Mouse (Mus musculus) embryonic facial prominence, embryonic 13.5 days (tissue): ENCODE measurements around the gene Igfals. TPM values are rescaled to one million over a fixed set of nuclear protein-coding genes. Genes with fewer than 3 reads are reported as not detected.

ENCODE experiments used
- ATAC-seq: fragments of 200-750 bp; cut with Nextera tagmentation; 2 replicates; pipeline ENCODE4 v1.8.0; 2017; ENCODE audit warnings: low read depth; ENCODE audit not compliant: insufficient number of reproducible peaks, insufficient read depth, low FRiP score, low TSS enrichment
- H3K27ac ChIP-seq: fragments of 300-500 bp; sonication (generic); 2 replicates; pipeline ENCODE4 v1.5.1; 2015; ENCODE audit warnings: moderate library complexity, mild to moderate bottlenecking, inconsistent platforms
- H3K27me3 ChIP-seq: fragments of 300-500 bp; sonication (generic); 2 replicates; pipeline ENCODE4 v1.6.1; 2015; ENCODE audit warnings: mild to moderate bottlenecking, inconsistent platforms
- H3K36me3 ChIP-seq: fragments of 300-500 bp; sonication (generic); 2 replicates; pipeline ENCODE4 v1.6.1; 2015; ENCODE audit warnings: mild to moderate bottlenecking, inconsistent platforms
- H3K4me1 ChIP-seq: fragments of 300-500 bp; sonication (generic); 2 replicates; pipeline ENCODE4 v1.6.1; 2015; ENCODE audit warnings: inconsistent platforms
- H3K4me2 ChIP-seq: fragments of 300-500 bp; sonication (generic); 2 replicates; pipeline ENCODE4 v1.6.1; 2015; ENCODE audit warnings: moderate library complexity, mild to moderate bottlenecking, inconsistent platforms
- H3K4me3 ChIP-seq: fragments of 300-500 bp; sonication (generic); 2 replicates; pipeline ENCODE4 v1.5.1; 2015; ENCODE audit warnings: mild to moderate bottlenecking, inconsistent platforms
- H3K9ac ChIP-seq: fragments of 300-500 bp; sonication (generic); 2 replicates; pipeline ENCODE4 v1.6.1; 2015; ENCODE audit warnings: mild to moderate bottlenecking, inconsistent platforms
- H3K9me3 ChIP-seq: fragments of 300-500 bp; sonication (generic); 2 replicates; pipeline ENCODE4 v1.6.1; 2016; ENCODE audit warnings: inconsistent platforms
- WGBS: fragments of 180-500 bp; shearing (Covaris S2); methylation state at CpG from one replicate; pipeline ENCODE4 v1.1.7; 2015; ENCODE audit warnings: mixed read lengths; 5-methylcytosine and 5-hydroxymethylcytosine counted together
- polyA plus RNA-seq: library from polyadenylated mRNA; unstranded; fragments of >200 nt; fragmentation: Nextera tagmentation; extraction: Ambion mirVana; gene quantifications from 2 replicates; pipeline ENCODE4 v1.2.1, GENCODE M21; 2015

Gene Igfals
- polyA plus RNA-seq, 1 experiment from 2014 or later: 0.42 TPM

DNA sequence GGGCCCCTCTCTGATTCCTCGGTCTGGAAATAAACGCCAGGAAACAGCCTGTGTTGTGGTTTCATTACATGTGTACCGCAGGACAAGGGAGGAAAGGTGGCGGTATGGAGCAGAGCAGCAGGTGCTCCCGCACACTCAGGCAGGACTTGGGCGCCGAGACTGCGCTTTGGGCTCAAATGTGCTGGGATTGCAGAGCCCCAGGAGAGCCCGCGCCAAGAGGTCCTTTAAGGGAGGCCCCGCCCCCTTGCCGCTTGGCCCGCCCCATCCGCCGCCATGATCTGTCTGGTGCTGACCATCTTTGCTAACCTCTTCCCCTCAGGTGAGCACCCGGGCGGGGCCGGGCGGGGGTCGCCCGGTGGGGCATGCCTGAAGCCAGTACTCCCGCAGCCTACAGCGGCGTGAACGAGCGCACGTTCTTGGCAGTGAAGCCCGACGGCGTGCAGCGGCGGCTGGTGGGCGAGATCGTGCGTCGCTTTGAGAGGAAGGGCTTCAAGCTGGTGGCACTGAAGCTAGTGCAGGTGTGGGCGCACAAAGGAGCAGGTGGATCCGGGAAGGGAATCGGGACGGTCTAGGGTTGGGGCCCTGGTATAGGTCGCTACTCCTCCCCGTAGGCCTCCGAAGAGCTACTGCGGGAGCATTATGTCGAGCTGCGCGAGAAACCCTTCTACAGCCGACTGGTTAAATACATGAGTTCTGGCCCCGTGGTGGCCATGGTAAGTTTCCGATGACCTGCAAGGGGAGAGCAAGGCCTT lies 30.6 kb downstream of the Igfals start, which contains the start of gene Nme3:
Gene Nme3 (plus strand): TSS at position 260 of the 752 bp plus-strand sequence.
- Histone ChIP-seq H3K9me3 (no peaks in the 10 kb centered on the region), H3K36me3 (peaks cover 64% of the 10 kb centered on the region), H3K4me1 (peaks cover 40% of the 10 kb centered on the region), H3K27me3 (no peaks in the 10 kb centered on the region), H3K27ac (peak within 1 kb of the TSS; percentile 86), H3K4me3 (peak within 1 kb of the TSS; percentile 89), H3K4me2 (peak within 1 kb of the TSS; percentile 98), H3K9ac (peak within 1 kb of the TSS; percentile 96)
- WGBS: under 1% methylated on average over 50 of the region's 50 CpGs
- peak; percentile 67 for ATAC-seq

DNA sequence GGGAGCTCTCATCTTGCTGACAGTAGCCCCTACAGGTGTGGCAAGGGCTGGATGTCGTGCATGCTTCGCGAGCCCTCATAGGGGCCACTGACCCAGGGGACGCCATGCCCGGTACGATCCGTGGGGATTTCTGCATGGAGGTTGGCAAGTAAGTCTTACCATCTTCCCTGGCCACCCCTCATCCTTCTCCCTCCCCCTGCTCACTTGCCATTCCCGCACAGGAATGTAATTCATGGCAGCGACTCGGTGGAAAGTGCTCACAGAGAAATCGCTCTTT lies 31.1 kb downstream of the Igfals start:
- Histone ChIP-seq H3K4me2 (peak overlapping the region; percentile 98), H3K4me3 (peak overlapping the region; percentile 89), H3K9ac (peak overlapping the region; percentile 96), H3K27me3 (no peaks in the 10 kb centered on the region), H3K36me3 (peaks cover 64% of the 10 kb centered on the region), H3K4me1 (peaks cover 40% of the 10 kb centered on the region), H3K27ac (peak overlapping the region; percentile 86; the same call in 1 of the 2 replicates), H3K9me3 (no peaks in the 10 kb centered on the region)
- ATAC-seq: no peak
- 34% methylated on average over 11 of the region's 11 CpGs for WGBS

DNA sequence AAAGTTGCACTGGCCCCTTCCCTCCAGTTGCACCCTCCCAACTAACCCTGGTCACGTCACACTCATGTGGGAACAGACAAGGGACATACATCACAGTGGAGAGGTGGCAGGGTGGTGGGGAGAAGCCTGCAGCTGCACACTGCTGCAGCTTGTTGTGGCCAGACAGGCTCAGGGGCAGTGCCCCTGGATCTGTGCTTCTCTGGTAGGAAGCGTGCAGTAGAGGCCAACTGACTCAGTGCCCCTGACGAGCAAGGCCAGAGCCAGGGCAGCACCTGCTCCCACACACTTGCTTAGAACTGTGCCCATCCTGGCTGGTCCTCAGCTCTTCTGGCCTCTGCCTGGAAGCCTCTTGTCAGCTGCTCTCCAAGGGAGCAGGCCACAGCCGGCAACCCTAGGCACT lies 31.8 kb downstream of the Igfals start:
- Histone ChIP-seq H3K4me1 (peaks cover 40% of the 10 kb centered on the region), H3K4me3 (peak overlapping the region; percentile 8), H3K27ac (no peak overlapping the region), H3K9ac (peak overlapping the region; percentile 96; the same call in 1 of the 2 replicates), H3K27me3 (no peaks in the 10 kb centered on the region), H3K4me2 (peak overlapping the region; percentile 98), H3K9me3 (no peaks in the 10 kb centered on the region), H3K36me3 (peaks cover 64% of the 10 kb centered on the region)
- 75% methylated on average over 4 of the region's 4 CpGs for WGBS
- ATAC-seq: no peak

DNA sequence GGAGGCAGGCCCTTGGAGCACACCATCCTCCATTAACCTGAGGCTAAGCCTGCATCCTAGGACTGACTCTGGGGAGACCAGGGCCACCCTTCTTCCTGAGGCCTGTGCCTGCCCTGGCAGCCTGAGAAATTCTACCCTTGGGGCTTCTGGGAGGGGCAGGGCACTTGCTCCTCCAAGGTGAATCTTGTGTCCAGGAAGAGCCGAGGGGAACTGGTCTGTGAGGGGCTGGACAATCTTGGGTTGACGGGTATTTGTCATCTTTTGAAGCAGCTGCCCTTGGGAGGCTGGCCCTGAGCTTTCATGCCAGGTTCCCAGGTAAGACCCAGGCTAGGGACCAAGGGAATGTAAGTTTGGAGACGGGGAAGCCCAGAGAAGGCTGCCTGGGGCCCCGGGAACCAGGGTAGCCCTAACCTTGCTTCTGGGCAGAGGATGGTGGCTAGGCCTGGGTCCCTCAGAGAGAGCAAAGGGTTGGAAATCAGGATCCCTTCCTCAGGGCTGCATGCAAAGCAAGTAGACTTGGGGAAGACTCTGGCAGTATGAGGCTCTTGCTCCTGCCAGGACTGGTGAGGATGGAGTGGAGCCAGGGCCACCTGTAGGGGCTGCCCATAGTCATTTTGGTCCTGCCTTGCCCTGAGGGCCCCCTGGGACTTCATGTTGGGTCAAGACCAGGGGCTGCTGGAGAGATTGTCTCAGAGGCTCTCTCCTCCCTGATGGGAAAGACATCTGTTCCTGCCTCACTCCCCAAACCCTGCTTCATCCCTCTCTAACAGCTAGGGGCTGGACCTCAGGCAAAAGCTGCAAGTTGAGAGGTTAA lies 32.5 kb downstream of the Igfals start:
- 71% methylated on average over 4 of the region's 4 CpGs for WGBS
- Histone ChIP-seq H3K27me3 (no peaks in the 10 kb centered on the region), H3K9ac (peak overlapping the region; percentile 96; the same call in 1 of the 2 replicates), H3K4me2 (no peak overlapping the region), H3K9me3 (no peaks in the 10 kb centered on the region), H3K36me3 (peaks cover 64% of the 10 kb centered on the region), H3K4me1 (peaks cover 39% of the 10 kb centered on the region), H3K27ac (no peak overlapping the region), H3K4me3 (peak overlapping the region; percentile 8)
- ATAC-seq: no peak

DNA sequence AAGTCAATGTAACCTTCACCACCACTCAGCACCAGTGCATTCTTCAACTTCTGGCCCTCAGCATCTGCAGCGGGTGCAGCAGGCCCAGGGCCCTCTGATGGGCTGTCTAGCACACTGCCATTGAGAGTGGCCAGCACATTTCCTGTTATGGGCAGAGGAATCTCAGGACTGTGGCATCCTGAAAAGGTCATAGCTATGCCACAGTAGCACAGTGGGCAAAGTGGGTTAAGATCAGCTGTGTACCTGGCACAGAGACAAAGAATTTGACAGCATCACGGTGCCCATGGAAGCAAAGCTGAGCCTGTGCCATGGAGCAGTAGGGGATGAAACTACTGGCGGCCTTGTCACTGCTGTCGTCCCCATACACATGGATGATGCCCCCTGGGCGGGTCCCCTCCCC lies 33.4 kb downstream of the Igfals start:
- Histone ChIP-seq H3K9me3 (no peaks in the 10 kb centered on the region), H3K27me3 (no peaks in the 10 kb centered on the region), H3K4me1 (peaks cover 30% of the 10 kb centered on the region), H3K27ac (no peak overlapping the region), H3K36me3 (peaks cover 68% of the 10 kb centered on the region), H3K9ac (no peak overlapping the region), H3K4me2 (no peak overlapping the region), H3K4me3 (no peak overlapping the region)
- WGBS: 80% methylated on average over 5 of the region's 5 CpGs
- ATAC-seq: no peak

DNA sequence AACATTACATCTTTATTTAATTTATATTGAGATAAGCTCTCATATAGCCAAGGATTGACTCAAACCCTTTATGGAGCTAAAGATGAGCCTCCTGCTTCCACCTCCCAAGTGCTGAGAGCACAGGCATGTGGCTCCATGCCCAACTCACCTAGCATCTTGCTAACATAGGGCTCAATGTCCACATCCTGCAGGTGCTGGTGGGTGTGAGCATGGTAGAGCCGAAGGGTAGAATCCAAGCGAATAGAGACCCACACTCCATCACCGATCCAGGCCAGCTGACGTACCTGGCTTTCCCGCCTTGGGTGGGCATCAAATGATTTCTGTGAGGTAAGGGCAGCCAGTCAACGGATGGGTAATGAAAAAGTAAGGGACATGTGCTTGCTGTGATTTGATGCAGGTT lies 34.2 kb downstream of the Igfals start:
- H3K36me3 ChIP-seq: peaks cover 77% of the 10 kb centered on the region

DNA sequence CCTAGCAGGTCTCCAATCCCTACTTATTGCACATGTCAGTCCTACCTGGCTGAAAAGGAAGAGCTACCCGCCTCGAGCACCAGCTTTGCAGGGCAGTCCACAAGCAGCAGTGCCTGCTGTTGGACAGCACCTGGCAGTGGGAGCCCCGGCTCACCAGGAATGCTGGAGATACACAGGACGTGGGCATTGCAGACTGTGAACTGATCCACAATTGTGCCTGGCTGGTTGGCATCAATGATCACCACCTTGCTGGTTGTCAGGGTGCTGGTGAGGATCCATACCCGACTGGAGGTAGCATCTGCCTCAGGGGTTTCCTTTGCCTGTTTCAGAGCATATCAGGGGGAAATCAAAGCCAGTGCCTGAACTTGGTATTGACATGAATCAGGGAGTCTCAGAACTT lies 36.3 kb downstream of the Igfals start:
- no peaks in the 10 kb centered on the region for H3K27me3 ChIP-seq
- ATAC-seq: no peak
- no peaks in the 10 kb centered on the region for H3K9me3 ChIP-seq
- no peak overlapping the region for H3K4me3 ChIP-seq
- H3K4me1 ChIP-seq: peaks cover 11% of the 10 kb centered on the region
- no peak overlapping the region for H3K9ac ChIP-seq
- H3K36me3 ChIP-seq: peaks cover 98% of the 10 kb centered on the region
- WGBS: 92% methylated on average over 5 of the region's 5 CpGs
- H3K27ac ChIP-seq: no peak overlapping the region
- H3K4me2 ChIP-seq: no peak overlapping the region

More for the DNA sequence above, 34.2 kb downstream of the Igfals start:
- no peaks in the 10 kb centered on the region for H3K27me3 ChIP-seq
- no peak overlapping the region for H3K4me3 ChIP-seq
- H3K9ac ChIP-seq: no peak overlapping the region
- no peak for ATAC-seq
- H3K9me3 ChIP-seq: no peaks in the 10 kb centered on the region
- 90% methylated on average over 6 of the region's 6 CpGs for WGBS
- H3K4me1 ChIP-seq: peaks cover 26% of the 10 kb centered on the region
- H3K27ac ChIP-seq: no peak overlapping the region
- H3K4me2 ChIP-seq: no peak overlapping the region

DNA sequence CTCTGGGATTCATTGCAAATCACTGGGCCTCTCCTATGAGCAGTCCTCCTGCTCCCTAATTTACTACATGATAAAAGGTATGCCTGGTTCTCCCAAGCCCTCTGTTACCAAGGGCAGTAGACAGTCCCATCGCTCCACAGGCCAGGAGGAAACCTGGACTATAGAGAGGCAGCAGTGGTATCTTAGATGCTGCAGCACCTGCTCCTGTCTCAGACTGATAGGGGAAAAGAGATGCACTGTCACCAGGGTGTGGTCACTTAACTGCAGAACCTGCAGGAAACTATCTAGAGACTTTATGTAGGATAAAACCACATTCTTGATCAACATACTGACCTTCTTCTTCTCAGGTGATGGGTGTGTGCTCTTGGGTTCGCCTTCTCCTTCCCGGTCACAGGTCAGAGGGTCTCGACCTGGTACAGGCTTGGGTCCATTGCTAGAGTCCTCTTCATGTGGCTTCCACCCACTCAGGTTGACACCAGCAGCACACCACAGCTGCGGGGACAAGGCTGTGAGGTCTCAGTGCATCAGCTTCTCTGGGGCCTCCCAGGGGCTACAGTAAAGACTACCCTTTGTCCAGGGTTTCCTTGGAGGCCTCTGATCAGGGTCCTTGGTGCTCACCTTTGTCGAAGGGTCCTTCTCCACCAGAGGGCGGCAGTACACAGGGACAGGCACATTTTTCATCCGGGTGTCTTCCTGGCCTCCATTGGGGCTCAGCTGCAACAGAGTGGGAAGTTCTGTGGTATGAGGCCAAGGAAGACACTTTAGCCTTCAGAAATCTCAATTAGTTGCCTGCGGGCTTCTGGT lies 37.1 kb downstream of the Igfals start:
- Histone ChIP-seq H3K27ac (no peak overlapping the region), H3K9me3 (no peaks in the 10 kb centered on the region), H3K4me3 (no peak overlapping the region), H3K9ac (no peak overlapping the region), H3K27me3 (no peaks in the 10 kb centered on the region), H3K36me3 (peaks cover 100% of the 10 kb centered on the region), H3K4me1 (peaks cover 3% of the 10 kb centered on the region), H3K4me2 (no peak overlapping the region)
- no peak for ATAC-seq
- 71% methylated on average over 9 of the region's 9 CpGs for WGBS

DNA sequence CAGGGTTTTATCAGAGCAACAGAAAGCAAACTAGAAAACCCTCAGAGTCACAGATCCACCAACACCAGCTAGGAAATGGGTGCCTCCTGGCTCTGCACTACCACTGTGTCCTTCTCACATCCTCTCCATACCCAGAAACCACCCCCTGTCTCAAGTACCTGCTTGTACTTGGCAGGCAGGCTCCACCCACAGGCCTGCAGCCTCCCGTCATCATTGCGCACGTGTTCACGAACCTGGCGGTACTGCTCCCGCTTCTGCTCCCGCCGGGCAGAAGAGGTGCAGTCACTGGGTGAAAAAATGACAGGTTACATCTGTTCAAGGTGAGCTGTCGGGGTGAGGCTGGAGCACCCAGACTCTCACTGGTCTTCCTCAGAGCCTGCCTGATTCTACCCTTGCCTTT lies 38.0 kb downstream of the Igfals start:
- WGBS: 93% methylated on average over 9 of the region's 9 CpGs
- Histone ChIP-seq H3K4me3 (no peak overlapping the region), H3K9me3 (no peaks in the 10 kb centered on the region), H3K27me3 (no peaks in the 10 kb centered on the region), H3K4me1 (no peaks in the 10 kb centered on the region), H3K27ac (no peak overlapping the region), H3K36me3 (peaks cover 100% of the 10 kb centered on the region), H3K4me2 (no peak overlapping the region), H3K9ac (no peak overlapping the region)
- no peak for ATAC-seq

DNA sequence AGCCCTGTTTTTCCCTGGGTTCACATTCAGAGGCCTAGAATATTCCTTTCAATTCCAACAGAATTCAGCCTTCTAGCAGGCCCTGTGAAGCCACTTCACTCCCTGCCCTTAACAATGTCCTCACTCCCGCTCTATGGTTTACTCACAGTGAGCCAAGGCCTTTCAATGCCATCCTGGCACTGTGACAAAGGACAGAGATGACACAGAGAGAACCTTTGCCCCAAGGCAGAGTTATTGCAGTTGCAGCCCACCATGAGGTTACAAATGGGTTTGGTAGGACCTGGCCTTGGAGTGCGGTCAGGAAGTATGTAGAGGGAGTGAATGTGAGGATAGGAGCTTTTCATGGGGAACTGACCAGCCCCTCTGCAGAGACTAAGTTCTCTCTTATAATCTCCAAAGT lies 41.8 kb downstream of the Igfals start:
- Histone ChIP-seq H3K4me3 (no peak overlapping the region), H3K36me3 (peaks cover 100% of the 10 kb centered on the region), H3K9ac (no peak overlapping the region), H3K27ac (no peak overlapping the region), H3K27me3 (no peaks in the 10 kb centered on the region), H3K4me1 (no peaks in the 10 kb centered on the region), H3K4me2 (no peak overlapping the region), H3K9me3 (no peaks in the 10 kb centered on the region)
- 95% methylated on average over 2 of the region's 2 CpGs for WGBS
- ATAC-seq: no peak

DNA sequence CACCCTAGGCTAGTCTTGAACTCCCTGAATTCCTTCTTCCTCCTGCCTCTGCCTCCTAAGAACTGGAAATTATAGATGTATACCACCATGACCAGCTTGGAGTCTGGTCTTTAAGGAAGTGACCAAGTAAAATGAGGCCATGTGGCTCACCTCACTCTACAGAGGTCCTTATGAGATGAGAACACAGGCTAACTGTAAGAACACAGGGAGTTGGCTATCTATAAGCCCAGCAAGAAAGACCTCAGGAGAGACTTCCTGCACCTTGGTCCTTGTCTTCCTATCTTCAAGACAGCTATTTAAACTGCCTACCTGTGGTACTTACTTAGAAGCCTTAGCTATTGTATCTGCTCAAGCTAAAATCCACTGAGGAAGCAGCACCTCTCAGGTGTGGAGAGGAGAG lies 48.2 kb downstream of the Igfals start:
- Histone ChIP-seq H3K4me1 (no peaks in the 10 kb centered on the region), H3K27ac (no peak overlapping the region), H3K9me3 (no peaks in the 10 kb centered on the region), H3K36me3 (peaks cover 98% of the 10 kb centered on the region), H3K4me3 (no peak overlapping the region), H3K9ac (no peak overlapping the region), H3K4me2 (no peak overlapping the region), H3K27me3 (no peaks in the 10 kb centered on the region)
- no peak for ATAC-seq
